Mouse (Mus musculus): ENCODE data around the gene Gm12216. TPM values are rescaled to one million over a fixed set of nuclear protein-coding genes. Genes with fewer than 3 reads are reported as not detected.

Gm12216 gene
- total and polyA plus RNA-seq, 3 experiments: not detected

GRCm38 (mm10) chr11:53809354-53809753 lies 49.7 kb downstream of the Gm12216 start:
- Histone ChIP-seq H3K79me2 (ENCODE audit: control insufficient read depth, insufficient read depth, low read length, poor library complexity) (no peaks in the 10 kb centered on the region), H3K9ac (ENCODE audit: control insufficient read depth, low read depth, low read length, poor library complexity, severe bottlenecking) (no peak overlapping the region), H3K4me1 (ENCODE audit: control insufficient read depth in 1 of 2, insufficient read depth in 2 of 2, low read length in 2 of 2) (no peaks in the 10 kb centered on the region), H3K27ac (ENCODE audit: control insufficient read depth, low read depth, low read length) (no peak overlapping the region), H3K4me3 (ENCODE audit: control insufficient read depth in 1 of 2, insufficient read depth in 1 of 2, low read depth in 2 of 2, low read length in 2 of 2) (no peak overlapping the region), H3K36me3 (ENCODE audit: control insufficient read depth in 1 of 2, insufficient read depth in 2 of 2, low read length in 2 of 2) (no peaks in the 10 kb centered on the region), H3K9me3 (replicated peaks; ENCODE audit: insufficient read depth, low read length) (no peaks in the 10 kb centered on the region), H3K27me3 (ENCODE audit: control insufficient read depth in 1 of 2, insufficient read depth in 2 of 2, low read length in 2 of 2) (peaks cover 13 to 15% of the 10 kb centered on the region in 2 experiments)
- no peak for DNase-seq (ENCODE audit: low read depth, low spot score)
- TF ChIP-seq ZNF384 (IDR thresholded peaks at IDR 0.05; ENCODE audit: low read depth, low read length): no peak
- no peak for TF ChIP-seq ZC3H11A (IDR thresholded peaks at IDR 0.05; ENCODE audit: low read depth, low read length)
- TF ChIP-seq MEF2A (IDR thresholded peaks at IDR 0.05; ENCODE audit: extremely low read depth, insufficient replicate concordance, low read depth, low read length, poor library complexity, severe bottlenecking): no peak
- no peak for TF ChIP-seq KAT2A (conservative IDR thresholded peaks at IDR 0.05; ENCODE audit: low read depth, low read length)
- no peak for TF ChIP-seq MXI1 (IDR thresholded peaks at IDR 0.05; ENCODE audit: low read depth, low read length)
- no peak for TF ChIP-seq MAZ (IDR thresholded peaks at IDR 0.05; ENCODE audit: low read depth, low read length)
- no peak for TF ChIP-seq ZKSCAN1 (IDR thresholded peaks at IDR 0.05; ENCODE audit: low read depth, low read length)
- TF ChIP-seq MAX (IDR thresholded peaks at IDR 0.05; ENCODE audit: low read length): no peak
- TF ChIP-seq MYB (IDR thresholded peaks at IDR 0.05; ENCODE audit: low read depth, low read length): no peak
- no peak for TF ChIP-seq ETS1 (IDR thresholded peaks at IDR 0.05; ENCODE audit: low read depth, low read length)
- no peak for TF ChIP-seq E2F4 (IDR thresholded peaks at IDR 0.05; ENCODE audit: borderline replicate concordance, low read depth, low read length)
- no peak for TF ChIP-seq USF1 (IDR thresholded peaks at IDR 0.05; ENCODE audit: low read depth, low read length)

- Histone ChIP-seq H3K9me3 (replicated peaks; ENCODE audit: insufficient read depth, low read length) (no peaks in the 10 kb centered on the region), H3K79me2 (ENCODE audit: control insufficient read depth, insufficient read depth, low read length, poor library complexity) (no peaks in the 10 kb centered on the region), H3K4me1 (ENCODE audit: control insufficient read depth in 1 of 2, insufficient read depth in 2 of 2, low read length in 2 of 2) (no peaks in the 10 kb centered on the region; a peak in 1 of 4 replicates), H3K4me3 (ENCODE audit: control insufficient read depth in 1 of 2, insufficient read depth in 1 of 2, low read depth in 2 of 2, low read length in 2 of 2) (no peak overlapping the region), H3K27ac (ENCODE audit: control insufficient read depth, low read depth, low read length) (no peak overlapping the region), H3K27me3 (ENCODE audit: control insufficient read depth in 1 of 2, insufficient read depth in 2 of 2, low read length in 2 of 2) (peaks cover 3 to 9% of the 10 kb centered on the region in 2 experiments), H3K9ac (ENCODE audit: control insufficient read depth, low read depth, low read length, poor library complexity, severe bottlenecking) (no peak overlapping the region), H3K36me3 (ENCODE audit: control insufficient read depth in 1 of 2, insufficient read depth in 2 of 2, low read length in 2 of 2) (no peaks in the 10 kb centered on the region)
- DNase-seq (ENCODE audit: low read depth, low spot score): no peak
- TF ChIP-seq MAX (IDR thresholded peaks at IDR 0.05; ENCODE audit: low read length) (no peak), E2F4 (IDR thresholded peaks at IDR 0.05; ENCODE audit: borderline replicate concordance, low read depth, low read length) (no peak), UBTF (IDR thresholded peaks at IDR 0.05; ENCODE audit: borderline replicate concordance, insufficient read depth, low read depth, low read length) (no peak), SIN3A (IDR thresholded peaks at IDR 0.05; ENCODE audit: low read length) (no peak), MAZ (IDR thresholded peaks at IDR 0.05; ENCODE audit: low read depth, low read length) (no peak), CHD2 (IDR thresholded peaks at IDR 0.05; ENCODE audit: low read length) (no peak), SMC3 (IDR thresholded peaks at IDR 0.05; ENCODE audit: low read depth, low read length) (no peak), MYB (IDR thresholded peaks at IDR 0.05; ENCODE audit: low read depth, low read length) (no peak), KAT2A (conservative IDR thresholded peaks at IDR 0.05; ENCODE audit: low read depth, low read length) (no peak), RAD21 (IDR thresholded peaks at IDR 0.05; ENCODE audit: low read depth, low read length) (no peak), RCOR1 (IDR thresholded peaks at IDR 0.05; ENCODE audit: low read depth, low read length) (no peak), POLR2AphosphoS2 (IDR thresholded peaks at IDR 0.05; ENCODE audit: low read length) (no peak), ZC3H11A (IDR thresholded peaks at IDR 0.05; ENCODE audit: low read depth, low read length) (no peak), CTCF (IDR thresholded peaks at IDR 0.05 in 2 of 3, conservative IDR thresholded peaks at IDR 0.05 in 1 of 3; ENCODE audit: control insufficient read depth in 1 of 3, insufficient read depth in 1 of 3, low read depth in 2 of 3, low read length in 3 of 3, poor library complexity in 1 of 3, severe bottlenecking in 1 of 3) (no peak), POLR2A (IDR thresholded peaks at IDR 0.05; ENCODE audit: control insufficient read depth in 1 of 2, insufficient read depth in 1 of 2, low read depth in 1 of 2, low read length in 2 of 2, poor library complexity in 1 of 2) (no peak), ZKSCAN1 (IDR thresholded peaks at IDR 0.05; ENCODE audit: low read depth, low read length) (no peak), MAFK (IDR thresholded peaks at IDR 0.05; ENCODE audit: borderline replicate concordance, low read depth, low read length) (no peak)
These were observed 53.3 kb downstream of the Gm12216 start for GRCm38 (mm10) chr11:53805786-53806185.
